Mouse (Mus musculus): ENCODE results near the gene Itgb8.

Gene Itgb8

DNA sequence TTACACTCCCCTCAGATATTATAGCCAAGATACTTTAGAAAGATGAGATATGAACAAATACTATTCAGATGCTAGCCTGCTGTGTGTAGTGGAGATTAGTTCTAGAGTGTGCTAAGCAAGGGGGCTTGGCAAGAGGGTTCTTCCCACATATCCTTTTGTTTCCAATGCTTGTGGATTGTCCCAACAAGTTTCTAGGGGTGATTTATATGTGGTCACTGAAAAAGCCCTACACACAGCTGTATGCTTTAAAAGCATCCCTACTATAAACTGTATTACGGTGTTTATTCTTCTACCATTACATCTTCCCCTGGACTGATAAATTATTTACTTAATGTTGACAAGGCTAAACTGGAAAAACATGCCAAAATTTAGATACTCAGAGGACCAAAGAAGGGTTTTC, 92.6 kb downstream of the Itgb8 start:
- DNase-seq (ENCODE audit: low spot score), result no peak

GRCm38 (mm10) chr12:119137946-119138345, 100.7 kb downstream of the Itgb8 start:
- DNase-seq (ENCODE audit: low spot score), result peak; percentile 20

- DNase-seq (ENCODE audit: low spot score), result no peak
These were observed 125.0 kb downstream of the Itgb8 start for GRCm38 (mm10) chr12:119113522-119114135.

DNA sequence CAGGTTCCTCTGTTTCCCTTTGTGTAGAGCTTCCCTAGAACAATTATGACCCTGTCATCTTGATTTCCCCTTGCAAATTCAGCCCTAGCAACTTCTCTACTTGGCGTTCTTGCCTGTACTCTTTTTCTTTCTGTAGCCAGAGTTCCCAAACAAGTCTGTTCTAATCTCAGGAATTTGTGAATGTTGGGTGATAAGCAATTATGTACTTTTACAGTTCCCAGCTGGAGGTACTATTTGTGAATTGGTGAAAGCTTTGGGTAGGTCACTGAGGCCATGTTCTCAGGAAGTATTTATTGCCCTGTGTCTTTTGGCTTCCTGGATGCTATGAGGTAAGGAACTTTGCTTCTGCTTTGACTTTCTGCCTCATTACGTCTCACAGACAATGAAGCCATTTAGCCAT, 128.5 kb downstream of the Itgb8 start:
- no peak for DNase-seq (ENCODE audit: low spot score)

Data from adipocyte (in vitro differentiated cells).